Mouse (Mus musculus): ENCODE data around the gene Vwc2. TPM values are rescaled to one million over a fixed set of nuclear protein-coding genes. Genes with fewer than 3 reads are reported as not detected.

Gene Vwc2
- total and polyA plus RNA-seq, 2 experiments, result 0.09 TPM; not detected in 1

GRCm38 (mm10) chr11:11280128-11280527 is 166.1 kb downstream of the Vwc2 start:
- Histone ChIP-seq H3K4me1 (ENCODE audit: control insufficient read depth, insufficient read depth, low read length) (no peaks in the 10 kb centered on the region), H3K79me2 (ENCODE audit: control insufficient read depth, insufficient read depth, low read length) (no peaks in the 10 kb centered on the region), H3K36me3 (ENCODE audit: control insufficient read depth, insufficient read depth, low read length) (no peaks in the 10 kb centered on the region), H3K9ac (ENCODE audit: low read depth, low read length) (no peak overlapping the region), H3K27me3 (ENCODE audit: control insufficient read depth, insufficient read depth, low read length) (no peaks in the 10 kb centered on the region), H3K4me3 (ENCODE audit: insufficient read depth, low read depth, low read length) (no peak overlapping the region), H3K27ac (replicated peaks; ENCODE audit: insufficient read depth, low read depth, low read length) (no peak overlapping the region)
- TF ChIP-seq POLR2A (IDR thresholded peaks at IDR 0.05; ENCODE audit: extremely low read depth, insufficient read depth, low read length) (no peak), CTCF (IDR thresholded peaks at IDR 0.05; ENCODE audit: low read depth, low read length) (no peak)
- DNase-seq (ENCODE audit: extremely low read depth, low read depth, low spot score), result no peak

- Histone ChIP-seq H3K27me3 (ENCODE audit: control insufficient read depth, insufficient read depth, low read length) (no peaks in the 10 kb centered on the region), H3K9ac (ENCODE audit: low read depth, low read length) (no peak overlapping the region), H3K79me2 (ENCODE audit: control insufficient read depth, insufficient read depth, low read length) (no peaks in the 10 kb centered on the region), H3K4me3 (ENCODE audit: insufficient read depth, low read depth, low read length) (no peak overlapping the region), H3K4me1 (ENCODE audit: control insufficient read depth, insufficient read depth, low read length) (no peaks in the 10 kb centered on the region), H3K27ac (replicated peaks; ENCODE audit: insufficient read depth, low read depth, low read length) (no peak overlapping the region), H3K36me3 (ENCODE audit: control insufficient read depth, insufficient read depth, low read length) (no peaks in the 10 kb centered on the region)
- no peak for DNase-seq (ENCODE audit: extremely low read depth, low read depth, low spot score)
- WGBS, result 64% methylated on average over 3 of the region's 3 CpGs
- TF ChIP-seq CTCF (IDR thresholded peaks at IDR 0.05; ENCODE audit: low read depth, low read length), result no peak
- TF ChIP-seq POLR2A (IDR thresholded peaks at IDR 0.05; ENCODE audit: extremely low read depth, insufficient read depth, low read length), result no peak
These were observed 169.5 kb downstream of the Vwc2 start for GRCm38 (mm10) chr11:11283512-11283911.
